Mouse (Mus musculus): ENCODE data around the gene Fam120a. TPM values are rescaled to one million over a fixed set of nuclear protein-coding genes. Genes with fewer than 3 reads are reported as not detected.

The Fam120a gene
- polyA plus RNA-seq, 1 experiment = 76.9 TPM

GRCm38 (mm10) chr13:48850326-48850725, 117.5 kb downstream of the Fam120a start:
- no peak overlapping the region for H3ac ChIP-seq (ENCODE audit: control insufficient read depth, insufficient read length)
- TF ChIP-seq MYOD1 (IDR thresholded peaks at IDR 0.05; ENCODE audit: control insufficient read depth in 1 of 3, insufficient read length in 2 of 3, low read depth in 2 of 3) (no peak), REST (IDR thresholded peaks at IDR 0.05; ENCODE audit: insufficient read depth, insufficient read length) (no peak), POLR2A (IDR thresholded peaks at IDR 0.05; ENCODE audit: insufficient read length, low read depth) (no peak), TCF12 (IDR thresholded peaks at IDR 0.05; ENCODE audit: insufficient read depth, poor library complexity, severe bottlenecking) (no peak), E2F4 (IDR thresholded peaks at IDR 0.05; ENCODE audit: insufficient read depth) (no peak), MYOG (IDR thresholded peaks at IDR 0.05; ENCODE audit: control insufficient read depth in 1 of 3, insufficient read depth in 1 of 3, insufficient read length in 2 of 3, low read depth in 2 of 3) (no peak), USF1 (IDR thresholded peaks at IDR 0.05; ENCODE audit: low read depth) (no peak), MAX (IDR thresholded peaks at IDR 0.05; ENCODE audit: low read depth) (no peak), TCF3 (IDR thresholded peaks at IDR 0.05; ENCODE audit: insufficient read length, low read depth) (no peak), CEBPB (IDR thresholded peaks at IDR 0.05; ENCODE audit: insufficient read depth, poor library complexity, severe bottlenecking) (no peak), SRF (IDR thresholded peaks at IDR 0.05; ENCODE audit: control insufficient read depth, insufficient read length, low read depth) (no peak), POLR2AphosphoS2 (IDR thresholded peaks at IDR 0.05; ENCODE audit: insufficient read length, low read depth) (no peak)
- no peak overlapping the region for H3K4me3 ChIP-seq
- H3K27me3 ChIP-seq (ENCODE audit: control insufficient read depth, insufficient read depth, insufficient read length) = no peaks in the 10 kb centered on the region
- H3K36me3 ChIP-seq (ENCODE audit: control insufficient read depth, insufficient read depth) = no peaks in the 10 kb centered on the region
- H3K79me2 ChIP-seq (ENCODE audit: control insufficient read depth, insufficient read depth) = peaks cover 73% of the 10 kb centered on the region
- no peak overlapping the region for H3K4me2 ChIP-seq (ENCODE audit: low read depth)

DNA sequence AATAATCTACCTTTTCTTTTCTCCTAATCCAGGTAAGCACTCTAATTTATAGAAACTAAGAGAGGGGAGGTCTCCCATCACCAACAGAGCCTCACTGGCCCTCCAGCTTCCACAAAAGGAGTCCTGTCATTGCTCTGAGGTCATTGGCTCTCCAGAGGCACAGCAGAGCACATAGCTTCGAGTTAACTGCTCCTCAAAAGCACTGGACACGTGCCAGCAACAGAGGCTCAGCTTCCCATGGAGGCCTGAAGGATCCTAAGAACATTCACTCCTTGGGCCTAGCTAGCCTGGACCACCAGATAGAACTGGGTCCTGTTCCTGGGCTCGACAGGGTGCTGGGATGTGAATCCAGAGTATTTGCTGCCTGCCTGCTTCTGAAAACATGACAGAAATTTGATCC, 118.7 kb downstream of the Fam120a start:
- Histone ChIP-seq H3K4me3 (no peak overlapping the region), H3ac (ENCODE audit: control insufficient read depth, insufficient read length) (no peak overlapping the region), H3K27me3 (ENCODE audit: control insufficient read depth, insufficient read depth, insufficient read length) (no peaks in the 10 kb centered on the region), H3K36me3 (ENCODE audit: control insufficient read depth, insufficient read depth) (no peaks in the 10 kb centered on the region), H3K4me2 (ENCODE audit: low read depth) (no peak overlapping the region), H3K79me2 (ENCODE audit: control insufficient read depth, insufficient read depth) (peaks cover 75% of the 10 kb centered on the region)
- no peak for TF ChIP-seq SRF (IDR thresholded peaks at IDR 0.05; ENCODE audit: control insufficient read depth, insufficient read length, low read depth)
- no peak for TF ChIP-seq CEBPB (IDR thresholded peaks at IDR 0.05; ENCODE audit: insufficient read depth, poor library complexity, severe bottlenecking)
- no peak for TF ChIP-seq TCF3 (IDR thresholded peaks at IDR 0.05; ENCODE audit: insufficient read length, low read depth)
- no peak for TF ChIP-seq MYOD1 (IDR thresholded peaks at IDR 0.05; ENCODE audit: control insufficient read depth in 1 of 3, insufficient read length in 2 of 3, low read depth in 2 of 3)
- TF ChIP-seq REST (IDR thresholded peaks at IDR 0.05; ENCODE audit: insufficient read depth, insufficient read length) = no peak
- no peak for TF ChIP-seq E2F4 (IDR thresholded peaks at IDR 0.05; ENCODE audit: insufficient read depth)
- TF ChIP-seq POLR2A (IDR thresholded peaks at IDR 0.05; ENCODE audit: insufficient read length, low read depth) = no peak
- TF ChIP-seq POLR2AphosphoS2 (IDR thresholded peaks at IDR 0.05; ENCODE audit: insufficient read length, low read depth) = no peak
- no peak for TF ChIP-seq USF1 (IDR thresholded peaks at IDR 0.05; ENCODE audit: low read depth)
- TF ChIP-seq TCF12 (IDR thresholded peaks at IDR 0.05; ENCODE audit: insufficient read depth, poor library complexity, severe bottlenecking) = no peak
- no peak for TF ChIP-seq MAX (IDR thresholded peaks at IDR 0.05; ENCODE audit: low read depth)
- no peak for TF ChIP-seq MYOG (IDR thresholded peaks at IDR 0.05; ENCODE audit: control insufficient read depth in 1 of 3, insufficient read depth in 1 of 3, insufficient read length in 2 of 3, low read depth in 2 of 3)

DNA sequence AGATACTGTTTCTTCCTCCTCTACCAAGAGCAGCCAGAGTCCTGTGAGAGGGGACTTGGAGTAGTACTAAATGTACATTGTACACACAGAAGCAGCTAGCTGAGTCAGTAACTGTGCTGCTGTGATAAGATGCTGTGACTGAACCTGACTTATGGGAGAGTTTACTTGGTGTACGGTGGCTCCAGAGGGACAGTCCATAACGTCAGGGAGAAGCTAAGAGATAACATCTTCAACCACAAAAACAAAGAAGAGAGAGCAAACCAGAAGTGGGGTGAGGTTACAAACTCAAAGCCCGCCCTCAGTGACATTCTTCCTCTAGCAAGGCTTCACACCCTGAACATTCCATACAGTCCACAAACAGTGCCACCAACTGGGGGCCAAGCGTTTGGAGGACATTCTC, 122.5 kb downstream of the Fam120a start:
- no peak overlapping the region for H3ac ChIP-seq (ENCODE audit: control insufficient read depth, insufficient read length)
- H3K36me3 ChIP-seq (ENCODE audit: control insufficient read depth, insufficient read depth) = no peaks in the 10 kb centered on the region
- H3K79me2 ChIP-seq (ENCODE audit: control insufficient read depth, insufficient read depth) = peaks cover 79% of the 10 kb centered on the region
- H3K4me3 ChIP-seq = no peak overlapping the region
- TF ChIP-seq REST (IDR thresholded peaks at IDR 0.05; ENCODE audit: insufficient read depth, insufficient read length) (no peak), CEBPB (IDR thresholded peaks at IDR 0.05; ENCODE audit: insufficient read depth, poor library complexity, severe bottlenecking) (no peak), E2F4 (IDR thresholded peaks at IDR 0.05; ENCODE audit: insufficient read depth) (no peak), POLR2A (IDR thresholded peaks at IDR 0.05; ENCODE audit: insufficient read length, low read depth) (no peak), TCF12 (IDR thresholded peaks at IDR 0.05; ENCODE audit: insufficient read depth, poor library complexity, severe bottlenecking) (no peak), SRF (IDR thresholded peaks at IDR 0.05; ENCODE audit: control insufficient read depth, insufficient read length, low read depth) (no peak), MYOG (IDR thresholded peaks at IDR 0.05; ENCODE audit: control insufficient read depth in 1 of 3, insufficient read depth in 1 of 3, insufficient read length in 2 of 3, low read depth in 2 of 3) (no peak), TCF3 (IDR thresholded peaks at IDR 0.05; ENCODE audit: insufficient read length, low read depth) (no peak), MYOD1 (IDR thresholded peaks at IDR 0.05; ENCODE audit: control insufficient read depth in 1 of 3, insufficient read length in 2 of 3, low read depth in 2 of 3) (no peak), USF1 (IDR thresholded peaks at IDR 0.05; ENCODE audit: low read depth) (no peak), MAX (IDR thresholded peaks at IDR 0.05; ENCODE audit: low read depth) (no peak), POLR2AphosphoS2 (IDR thresholded peaks at IDR 0.05; ENCODE audit: insufficient read length, low read depth) (no peak)
- H3K4me2 ChIP-seq (ENCODE audit: low read depth) = peak overlapping the region; percentile 36
- H3K27me3 ChIP-seq (ENCODE audit: control insufficient read depth, insufficient read depth, insufficient read length) = no peaks in the 10 kb centered on the region

- TF ChIP-seq MYOD1 (IDR thresholded peaks at IDR 0.05; ENCODE audit: control insufficient read depth in 1 of 3, insufficient read length in 2 of 3, low read depth in 2 of 3) (no peak), MYOG (IDR thresholded peaks at IDR 0.05; ENCODE audit: control insufficient read depth in 1 of 3, insufficient read depth in 1 of 3, insufficient read length in 2 of 3, low read depth in 2 of 3) (no peak), TCF12 (IDR thresholded peaks at IDR 0.05; ENCODE audit: insufficient read depth, poor library complexity, severe bottlenecking) (no peak), TCF3 (IDR thresholded peaks at IDR 0.05; ENCODE audit: insufficient read length, low read depth) (no peak), E2F4 (IDR thresholded peaks at IDR 0.05; ENCODE audit: insufficient read depth) (no peak), MAX (IDR thresholded peaks at IDR 0.05; ENCODE audit: low read depth) (no peak), SRF (IDR thresholded peaks at IDR 0.05; ENCODE audit: control insufficient read depth, insufficient read length, low read depth) (no peak), POLR2AphosphoS2 (IDR thresholded peaks at IDR 0.05; ENCODE audit: insufficient read length, low read depth) (no peak), POLR2A (IDR thresholded peaks at IDR 0.05; ENCODE audit: insufficient read length, low read depth) (no peak), REST (IDR thresholded peaks at IDR 0.05; ENCODE audit: insufficient read depth, insufficient read length) (no peak), CEBPB (IDR thresholded peaks at IDR 0.05; ENCODE audit: insufficient read depth, poor library complexity, severe bottlenecking) (no peak), USF1 (IDR thresholded peaks at IDR 0.05; ENCODE audit: low read depth) (no peak)
- H3K79me2 ChIP-seq (ENCODE audit: control insufficient read depth, insufficient read depth) = peaks cover 80% of the 10 kb centered on the region
- no peak overlapping the region for H3K4me3 ChIP-seq
- no peaks in the 10 kb centered on the region for H3K36me3 ChIP-seq (ENCODE audit: control insufficient read depth, insufficient read depth)
- no peak overlapping the region for H3ac ChIP-seq (ENCODE audit: control insufficient read depth, insufficient read length)
- H3K27me3 ChIP-seq (ENCODE audit: control insufficient read depth, insufficient read depth, insufficient read length) = no peaks in the 10 kb centered on the region
- no peak overlapping the region for H3K4me2 ChIP-seq (ENCODE audit: low read depth)
These were observed 124.3 kb downstream of the Fam120a start for GRCm38 (mm10) chr13:48843530-48843929.

Measured in myocyte (in vitro differentiated cells).